Mouse (Mus musculus): ENCODE data around the gene Fbxo2.

DNA sequence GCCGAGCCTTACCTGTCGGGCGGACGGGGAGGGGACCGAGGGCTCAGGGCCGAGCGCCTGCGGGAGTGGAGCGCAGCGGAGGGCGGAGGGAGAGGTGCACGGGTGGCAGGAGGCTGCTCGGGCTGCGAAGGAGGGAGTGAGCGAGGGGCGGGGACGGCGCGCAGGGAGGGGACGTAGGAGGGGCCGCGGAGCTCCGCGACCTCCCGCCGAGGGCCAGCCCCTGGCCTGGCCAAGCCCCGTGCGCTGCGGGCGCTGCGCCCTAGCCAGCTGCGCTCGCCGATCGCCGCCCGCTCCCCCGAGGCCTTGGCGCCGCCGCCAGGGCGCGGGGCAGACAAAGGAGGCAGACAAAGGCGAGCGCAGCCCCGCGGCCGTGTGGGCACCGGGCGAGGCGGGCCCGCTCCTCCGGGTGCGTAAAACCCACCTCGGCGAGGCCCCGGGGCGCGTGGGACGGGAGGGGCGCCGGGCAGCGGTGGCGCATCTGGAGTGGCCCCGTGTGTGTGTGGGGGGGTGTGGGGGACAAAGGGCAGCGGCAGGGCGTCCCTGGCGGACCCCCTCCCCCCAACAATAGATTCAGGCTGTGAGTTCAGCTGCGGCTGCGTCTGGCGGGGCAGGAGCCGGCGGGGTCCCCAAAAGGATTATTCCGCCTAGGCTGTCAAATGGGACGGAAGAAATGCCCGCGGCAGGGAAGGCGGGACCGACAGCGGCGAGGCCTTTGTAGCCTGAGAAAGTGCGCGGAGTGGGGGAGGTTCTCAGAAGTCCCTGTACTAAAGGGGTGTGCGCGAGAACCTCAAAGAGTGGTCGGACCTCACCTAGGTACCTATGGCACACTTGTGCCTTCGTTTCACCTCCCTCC, 29.6 kb upstream of the Fbxo2 start, which contains the start of gene Draxin:
- TF ChIP-seq CTCF (IDR thresholded peaks at IDR 0.05; ENCODE audit: borderline replicate concordance, insufficient read depth, low read depth, low read length) (no peak), POLR2A (IDR thresholded peaks at IDR 0.05; ENCODE audit: borderline replicate concordance, insufficient read depth, low read length) (no peak)

Measured in cerebellum, adult 2 months (tissue).